Mouse (Mus musculus) right cerebral cortex, adult 18-20 months (tissue): Measurements from ENCODE around the gene Ppp1r14b.
A peak's percentile ranks its signal among the peaks of the same experiment; 100 is the strongest.

Source experiments
- DNase-seq: peaks from one replicate; pipeline ENCODE4 v3.0.0; 2022; ENCODE audit warnings: mixed read lengths

The Ppp1r14b gene

DNA sequence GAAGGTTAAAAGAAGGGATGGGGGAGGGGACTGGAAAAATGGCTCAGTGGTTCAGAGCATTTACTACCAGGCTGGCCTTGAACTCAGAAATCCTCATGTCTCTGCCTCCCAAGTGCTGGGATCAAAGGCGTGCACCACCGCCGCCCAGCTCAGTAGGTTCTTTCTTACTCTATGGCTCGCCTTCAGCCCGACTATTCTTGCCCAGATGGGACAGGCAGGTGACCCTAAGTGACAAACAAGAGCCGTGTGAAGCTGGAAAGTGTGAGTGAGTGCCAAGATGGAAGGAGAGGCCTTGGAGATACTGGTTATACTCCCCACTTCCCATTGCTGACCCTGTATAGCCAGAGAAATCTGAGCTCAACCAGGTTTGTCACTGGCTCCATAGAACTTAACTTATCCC is 31.1 kb upstream of the Ppp1r14b start:
- DNase-seq: no peak

GRCm38 (mm10) chr19:6947742-6948141 is 27.0 kb upstream of the Ppp1r14b start:
- DNase-seq: no peak

DNA sequence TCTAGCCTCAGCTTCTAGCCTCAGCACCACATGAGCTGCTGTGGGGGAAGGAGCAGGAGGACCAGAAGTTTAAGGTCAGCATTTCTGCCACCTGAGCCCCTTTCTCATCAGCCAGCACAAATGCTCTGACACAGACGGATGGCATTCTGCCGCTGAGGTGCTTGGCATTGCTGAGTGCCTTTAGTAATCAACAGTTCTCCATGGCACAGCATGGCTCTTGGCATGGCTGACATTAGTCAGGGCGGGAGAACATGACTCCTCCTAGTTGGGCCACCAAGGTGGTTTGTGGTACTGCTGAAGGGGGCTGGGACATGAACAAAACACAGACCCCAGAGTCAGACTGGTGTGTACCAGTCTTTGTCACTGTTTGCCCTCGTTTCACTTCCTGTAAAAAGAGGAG is 26.6 kb upstream of the Ppp1r14b start:
- DNase-seq: no peak

- no peak for DNase-seq
Observed at GRCm38 (mm10) chr19:6949532-6949931, 25.2 kb upstream of the Ppp1r14b start.

GRCm38 (mm10) chr19:6949951-6950350 is 24.8 kb upstream of the Ppp1r14b start:
- DNase-seq: no peak

GRCm38 (mm10) chr19:6950613-6951153 is 24.1 kb upstream of the Ppp1r14b start:
- DNase-seq: peak; percentile 56

DNA sequence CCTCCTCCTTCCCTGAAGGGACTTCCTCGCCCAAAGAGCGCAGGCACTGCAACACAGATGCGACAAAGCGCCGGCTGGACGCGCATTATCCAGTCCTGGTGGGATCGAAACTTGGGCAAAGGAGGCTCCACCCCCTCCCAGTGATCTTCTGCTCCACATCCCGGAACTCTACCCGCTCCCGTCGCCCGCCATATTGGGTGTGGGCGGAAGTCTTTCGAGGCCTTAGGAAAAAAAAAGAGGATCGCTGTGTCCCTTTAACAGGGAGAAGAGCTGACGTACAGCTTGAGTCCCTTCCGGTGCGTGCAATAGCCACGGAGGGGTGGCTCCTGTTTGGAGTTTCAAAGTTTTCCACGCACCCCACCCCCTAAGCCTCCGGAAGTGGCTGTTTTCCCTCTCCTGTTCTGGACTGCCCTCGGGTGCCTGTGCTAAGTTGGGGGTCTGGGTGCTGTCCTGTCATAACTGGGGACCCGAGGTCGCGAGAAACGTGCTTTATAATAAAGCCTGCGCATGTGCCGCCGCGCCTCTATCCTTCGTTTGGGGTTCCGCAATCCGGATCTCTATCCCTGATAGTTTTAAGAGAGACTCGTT is 23.3 kb upstream of the Ppp1r14b start:
- peak; percentile 97 for DNase-seq

GRCm38 (mm10) chr19:6951994-6952711 is 22.6 kb upstream of the Ppp1r14b start:
- peak; percentile 69 for DNase-seq

- no peak for DNase-seq
Observed at GRCm38 (mm10) chr19:6952712-6953037, 22.1 kb upstream of the Ppp1r14b start.

DNA sequence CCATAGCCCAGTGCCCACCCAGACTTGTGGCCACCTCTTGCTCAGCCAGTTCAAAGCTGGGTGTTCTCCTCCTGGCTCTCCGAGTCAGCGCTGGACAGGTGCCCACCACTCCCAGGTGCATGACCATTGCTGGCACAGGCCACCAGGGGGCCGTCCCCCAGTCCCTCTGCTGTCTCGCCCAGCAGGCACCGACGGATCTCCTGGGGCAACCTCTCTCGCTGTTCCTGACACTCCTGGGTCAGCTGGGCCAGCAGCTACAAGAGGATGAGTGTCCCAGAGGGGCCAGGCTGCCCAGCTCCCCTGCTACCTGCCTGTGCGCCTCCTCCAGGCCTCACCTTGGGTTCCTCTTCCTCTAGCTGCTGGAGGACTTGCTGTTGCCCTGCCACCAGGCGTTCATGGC is 20.7 kb upstream of the Ppp1r14b start:
- no peak for DNase-seq

- no peak for DNase-seq
Observed at GRCm38 (mm10) chr19:6955424-6955823, 19.3 kb upstream of the Ppp1r14b start.

- no peak for DNase-seq
Observed at GRCm38 (mm10) chr19:6956461-6956860, 18.3 kb upstream of the Ppp1r14b start.

DNA sequence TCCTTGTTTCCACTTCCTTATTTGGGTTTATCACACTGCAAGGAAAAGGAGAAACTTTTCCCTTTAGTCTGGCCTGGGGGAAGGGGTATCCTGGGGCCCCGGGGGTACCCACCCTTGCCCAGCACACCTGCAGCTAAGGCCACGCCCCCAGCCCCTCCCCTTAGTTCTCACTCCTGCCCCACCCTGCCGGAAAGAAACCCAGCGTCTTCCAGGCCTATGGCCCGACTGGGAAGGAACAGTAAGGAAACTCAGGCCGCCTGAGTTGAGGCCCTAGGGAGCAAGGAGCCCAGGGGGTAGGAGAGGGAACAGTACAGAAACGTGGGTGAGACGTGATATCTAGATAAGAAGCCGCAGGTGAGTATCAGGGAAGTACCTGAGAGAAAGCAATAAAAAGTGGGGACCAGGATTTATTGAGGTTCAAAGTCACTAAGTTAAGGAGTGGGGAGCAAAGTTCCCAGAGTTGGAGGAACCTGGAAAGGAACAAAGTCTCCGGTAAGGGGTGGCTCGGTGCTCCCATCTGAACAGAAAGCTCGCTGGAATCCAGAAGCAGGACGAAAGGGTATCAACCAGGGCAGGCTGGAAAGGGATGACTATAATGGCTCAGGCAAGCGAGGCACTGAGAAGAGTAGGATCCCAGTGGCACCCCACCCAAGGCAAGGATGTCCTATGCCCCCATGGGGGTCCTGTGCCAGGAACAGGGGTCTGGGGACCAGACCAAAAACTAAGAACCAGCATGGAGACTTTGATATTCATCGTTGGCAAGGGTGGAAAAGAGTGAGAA is 6.1 kb upstream of the Ppp1r14b start:
- DNase-seq: no peak

- no peak for DNase-seq
Observed at GRCm38 (mm10) chr19:6969291-6969664, 5.5 kb upstream of the Ppp1r14b start.

- no peak for DNase-seq
Observed at GRCm38 (mm10) chr19:6969665-6970381, 4.9 kb upstream of the Ppp1r14b start.

- no peak for DNase-seq
Observed at GRCm38 (mm10) chr19:6970460-6971085, 4.2 kb upstream of the Ppp1r14b start.

- DNase-seq: no peak
Observed at GRCm38 (mm10) chr19:6971644-6972043, 3.1 kb upstream of the Ppp1r14b start.

- no peak for DNase-seq
Observed at GRCm38 (mm10) chr19:6972247-6972917, 2.4 kb upstream of the Ppp1r14b start.

- DNase-seq: no peak
Observed at GRCm38 (mm10) chr19:6973581-6974190, 1.1 kb upstream of the Ppp1r14b start.

DNA sequence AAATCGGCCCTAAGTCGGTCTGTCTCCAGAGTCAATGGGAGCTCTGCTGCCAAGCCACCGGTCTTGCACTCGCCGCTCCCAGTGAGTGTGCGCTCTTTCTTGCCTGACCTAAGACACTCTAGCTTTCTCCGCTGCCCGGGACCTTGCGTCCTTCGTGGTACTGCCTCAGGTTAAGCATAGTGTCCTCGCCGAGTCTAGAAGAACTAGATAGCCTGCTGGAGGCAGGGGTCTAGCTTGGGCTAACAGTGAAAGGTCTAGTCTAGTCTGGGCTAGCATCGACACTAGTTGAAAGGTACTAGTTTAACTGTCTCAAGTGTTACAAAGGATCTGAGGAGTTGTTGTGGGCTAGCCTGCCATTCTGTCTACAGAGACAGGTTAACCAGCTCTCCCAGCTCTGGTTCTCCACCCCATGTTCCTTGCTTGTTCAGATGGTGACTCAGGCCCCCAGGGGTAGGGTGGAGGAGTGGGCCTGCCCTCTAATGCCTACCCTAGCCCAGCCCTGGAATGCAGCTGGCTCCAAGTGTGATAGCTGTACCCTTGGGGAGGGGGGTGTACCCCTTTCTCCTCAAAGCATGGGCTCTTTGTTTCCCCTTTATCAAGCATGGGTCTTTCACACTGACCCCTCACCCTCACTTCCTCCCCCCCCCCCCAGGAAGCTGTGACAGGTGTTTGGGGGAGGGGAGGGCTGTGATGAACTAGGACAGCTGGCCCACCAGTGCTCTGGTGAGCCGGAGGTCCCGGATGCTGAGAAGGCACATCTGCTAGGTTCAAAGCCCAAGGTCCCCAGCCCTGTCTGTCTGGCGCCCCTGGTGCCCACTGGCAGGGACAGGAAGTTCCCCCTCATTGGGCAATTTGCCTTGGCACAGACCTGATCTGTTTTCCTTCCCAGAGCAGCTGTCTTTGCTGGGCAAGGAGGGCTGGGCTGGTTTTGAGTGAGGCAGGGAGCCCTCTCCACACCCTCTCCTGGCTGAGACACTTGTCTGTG is 1.1 kb downstream of the Ppp1r14b start, which contains the start of gene Plcb3:
TSS of gene Plcb3 (minus strand) at position 934 of the 985 bp plus-strand sequence.
- peak; percentile 67 for DNase-seq
